Mouse (Mus musculus) heart, postnatal 0 days (tissue): ENCODE measurements at regions not wholly inside any gene's neighbourhood (a gene's known extent, or its start where the extent isn't known, plus 50 kb on each side); places are given as distances from the start of the nearest gene placed in this dataset.

ENCODE experiments used
- CTCF ChIP-seq: IDR thresholded peaks from 2 replicates; pipeline ENCODE4 v1.5.1; 2016; ENCODE audit warnings: antibody characterized with exemption, control low read depth, low read depth
- EP300 ChIP-seq: IDR thresholded peaks from 2 replicates; pipeline ENCODE4 v1.6.1; 2016; ENCODE audit warnings: antibody characterized with exemption, low read depth

- TF ChIP-seq EP300 (no peak), CTCF (no peak)
Measured at GRCm38 (mm10) chr14:67158867-67159266, 1149.9 kb upstream of the Gulo start.
